Mouse (Mus musculus) liver, embryonic 18 days (tissue): ENCODE results near the gene Hs3st3b1. TPM values are rescaled to one million over a fixed set of nuclear protein-coding genes. Genes with fewer than 3 reads are reported as not detected.

Experiments
- polyA plus RNA-seq: library from polyadenylated mRNA; depleted of rRNA; stranded (reverse); fragments of >200 nt; gene quantifications from 2 replicates; pipeline ENCODE4 v1.2.3, GENCODE M21; 2012; rRNA removed

Hs3st3b1 gene
- 12.4 and 14.5 TPM in 2 replicates for polyA plus RNA-seq

GRCm38 (mm10) chr11:63922091-63922621 is at the start of gene Hs3st3b1:
Gene Hs3st3b1 (minus strand): TSS chr11:63922290.

Other genes with a start within 250 kb of the Hs3st3b1 start
- 4.9 and 5.1 TPM in 2 replicates for gene Cox10, start 157.2 kb upstream of the Hs3st3b1 start, polyA plus RNA-seq